Mouse (Mus musculus): ENCODE results near the gene Gm28044. TPM values are rescaled to one million over a fixed set of nuclear protein-coding genes. Genes with fewer than 3 reads are reported as not detected.
"Not testable (repeated sequence)": the region's sequence is repeated elsewhere in the genome, so short reads cannot be mapped to it uniquely, and the experiment has no call there.

Gm28044 gene
- total RNA-seq (2014; fragmentation: Nextera tagmentation), result 6.6 and 13.8 TPM in 2 replicates
- 3.5 TPM in 1 of 2 replicates, not detected in the other for total RNA-seq (2017)

DNA sequence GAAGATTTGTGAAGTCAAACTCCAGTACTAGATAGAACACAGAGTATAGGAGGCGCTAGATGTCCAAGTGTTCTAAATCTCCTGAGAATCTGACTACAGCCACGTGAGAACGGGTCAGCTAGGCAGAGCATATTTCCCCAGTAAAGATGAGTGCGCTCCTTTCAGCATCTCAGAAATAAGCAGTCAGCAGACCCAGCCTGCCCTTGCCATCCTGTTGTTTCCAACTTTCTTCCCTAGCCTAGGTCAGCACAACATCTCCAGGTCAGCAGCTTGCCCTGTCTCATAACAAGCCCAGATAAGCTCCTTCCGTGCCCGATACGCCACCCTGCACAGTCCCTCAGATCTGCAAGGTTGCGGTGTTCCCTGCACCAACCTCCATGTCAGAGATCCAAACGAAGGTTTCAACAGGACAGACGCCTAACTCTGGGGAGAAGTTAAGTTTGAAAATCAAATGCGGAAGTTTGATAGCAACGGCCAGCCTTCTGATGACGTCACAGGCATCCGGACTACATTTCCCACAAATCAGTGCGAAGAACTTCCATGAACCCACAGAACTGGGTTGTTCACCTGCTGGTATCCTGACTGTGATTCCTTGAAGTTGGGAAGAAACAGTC, at the start of gene Gm28044, which contains the start of gene Zfp953:
TSS of gene Gm28044 (minus strand) at position 406 of the 614 bp plus-strand sequence.
TSS of gene Zfp953 (minus strand) at position 475 of the 614 bp plus-strand sequence.
- ATAC-seq (replicated peaks; ENCODE audit: low FRiP score, low TSS enrichment, poor library complexity, severe bottlenecking), result peak; percentile 91

DNA sequence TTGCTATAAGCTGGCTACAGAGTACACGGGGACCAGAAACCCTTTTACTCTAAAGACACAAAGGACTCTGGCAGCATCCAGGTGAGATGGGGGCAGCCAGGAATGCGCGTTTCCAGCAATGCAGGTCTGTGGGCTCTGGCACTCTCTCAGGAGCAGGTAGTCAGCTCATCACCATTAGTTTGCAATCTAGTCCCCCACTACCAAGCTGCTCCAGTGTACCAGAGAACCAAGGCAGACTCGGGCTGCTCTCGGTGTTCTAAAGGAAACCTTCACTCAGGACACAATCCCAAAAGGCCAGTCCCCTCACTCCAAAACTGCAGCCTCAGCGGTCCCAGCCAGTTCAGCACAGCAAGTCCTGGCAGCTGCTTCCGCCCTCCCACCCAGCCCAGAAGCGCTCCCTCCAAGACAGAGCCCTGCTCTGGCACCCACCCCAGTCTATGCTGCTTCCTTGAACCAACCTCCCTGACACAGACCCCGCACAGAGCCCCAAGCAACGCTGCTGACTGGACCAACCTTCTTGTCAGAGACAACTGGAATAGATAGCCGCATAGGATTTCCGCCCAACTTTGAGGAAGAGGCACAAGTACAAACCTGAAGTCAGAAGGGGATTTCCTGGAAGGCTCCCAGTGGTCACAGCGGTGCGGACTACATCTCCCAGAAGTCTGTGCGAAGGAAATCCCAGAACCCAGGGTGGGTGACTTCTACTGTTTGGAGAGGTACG, 39.0 kb upstream of the Gm28044 start, which contains the start of gene Zfp429:
TSS of gene Zfp429 (minus strand) at position 637 of the 721 bp plus-strand sequence.
- peak; percentile 98 for ATAC-seq (replicated peaks; ENCODE audit: low FRiP score, low TSS enrichment, poor library complexity, severe bottlenecking)

DNA sequence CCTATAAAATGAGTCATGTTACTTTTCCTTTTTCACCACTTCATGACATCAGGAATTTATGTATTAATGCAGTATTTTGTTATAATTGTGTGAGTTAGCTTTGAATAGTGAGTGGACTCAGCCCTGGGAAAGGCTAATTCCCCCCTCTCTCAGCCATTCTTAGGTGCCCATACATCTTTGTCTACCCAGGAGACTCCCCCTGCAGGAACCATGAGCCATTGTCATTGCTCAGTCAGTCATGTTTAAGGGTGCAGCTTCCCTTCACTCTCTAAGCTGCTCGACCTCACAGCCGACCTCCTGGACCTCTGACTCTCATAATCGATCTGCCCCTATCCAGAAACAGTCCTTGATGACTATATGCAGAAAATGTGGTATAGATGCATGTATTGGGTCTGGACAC, 15.9 kb upstream of the Gm28044 start:
- ATAC-seq (replicated peaks; ENCODE audit: low FRiP score, low TSS enrichment, poor library complexity, severe bottlenecking), result peak; percentile 78

DNA sequence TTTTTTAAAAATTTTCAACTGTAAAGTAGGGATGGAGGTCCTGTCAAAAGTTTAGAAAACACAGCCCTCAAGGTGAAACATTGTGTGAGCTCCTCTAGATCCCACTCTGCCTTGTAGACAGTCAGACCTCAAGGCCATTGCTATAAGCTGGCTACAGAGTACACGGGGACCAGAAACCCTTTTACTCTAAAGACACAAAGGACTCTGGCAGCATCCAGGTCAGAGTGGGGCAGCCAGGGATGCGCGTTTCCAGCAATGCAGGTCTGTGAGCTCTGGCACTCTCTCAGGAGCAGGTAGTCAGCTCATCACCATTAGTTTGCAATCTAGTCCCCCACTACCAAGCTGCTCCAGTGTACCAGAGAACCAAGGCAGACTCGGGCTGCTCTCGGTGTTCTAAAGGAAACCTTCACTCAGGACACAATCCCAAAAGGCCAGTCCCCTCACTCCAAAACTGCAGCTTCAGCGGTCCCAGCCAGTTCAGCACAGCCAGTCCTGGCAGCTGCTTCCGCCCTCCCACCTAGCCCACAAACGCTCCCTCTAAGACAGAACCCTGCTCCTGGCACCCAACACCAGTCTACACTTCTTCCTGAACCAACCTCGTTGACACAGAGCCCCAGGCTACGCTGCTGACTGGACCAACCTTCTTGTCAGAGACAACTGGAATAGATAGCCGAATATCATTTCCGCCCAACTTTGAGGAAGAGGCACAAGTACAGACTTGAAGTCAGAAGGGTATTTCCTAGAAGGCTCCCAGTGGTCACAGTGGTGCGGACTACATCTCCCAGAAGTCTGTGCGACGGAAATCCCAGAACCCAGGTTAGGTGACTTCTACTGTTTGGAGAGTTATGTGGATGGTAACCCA, 14.9 kb upstream of the Gm28044 start, which contains the start of the genes Gm28041 and Zfp456:
TSS of gene Gm28041 (minus strand) at position 684 of the 862 bp plus-strand sequence.
TSS of gene Zfp456 (minus strand) at position 761 of the 862 bp plus-strand sequence.
- ATAC-seq (replicated peaks; ENCODE audit: low FRiP score, low TSS enrichment, poor library complexity, severe bottlenecking), result peak; percentile 97

DNA sequence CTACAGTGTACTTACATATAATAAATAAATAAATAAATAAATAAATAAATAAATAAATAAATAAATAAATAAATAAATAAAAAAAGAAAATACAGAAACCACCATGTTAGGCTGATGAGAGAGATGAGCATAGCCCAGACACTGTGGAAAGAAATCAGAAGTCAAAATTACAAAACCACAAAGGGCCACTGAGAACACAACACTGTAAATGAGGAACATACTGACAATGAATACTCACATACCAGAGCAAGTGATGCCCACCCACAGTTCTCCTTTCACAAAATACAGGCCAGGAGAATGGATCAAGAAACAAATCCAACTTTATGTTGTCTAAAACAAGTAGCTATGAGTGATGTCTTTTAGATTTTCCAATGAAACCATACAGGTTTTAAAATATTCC, 8.5 kb downstream of the Gm28044 start:
- ATAC-seq (replicated peaks; ENCODE audit: low FRiP score, low TSS enrichment, poor library complexity, severe bottlenecking), result no peak

DNA sequence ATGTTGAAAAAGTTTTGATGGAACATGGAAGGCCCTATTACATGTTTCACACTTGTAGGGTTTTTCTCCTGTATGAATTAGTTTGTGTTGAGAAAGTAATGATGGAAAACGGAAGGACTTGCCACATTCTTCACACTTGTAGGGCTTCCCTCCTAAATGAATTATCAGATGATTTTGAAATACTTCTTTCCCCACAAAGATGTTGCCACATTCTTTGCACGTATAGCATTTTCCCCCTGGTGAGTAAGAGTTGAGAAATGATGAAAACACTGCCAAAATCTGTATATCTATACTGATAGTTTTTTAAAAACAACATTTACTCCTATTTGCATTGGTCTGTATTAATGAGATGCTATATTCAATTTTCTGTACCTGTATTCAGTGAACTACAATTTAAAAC, 16.9 kb downstream of the Gm28044 start:
- ATAC-seq (replicated peaks; ENCODE audit: low FRiP score, low TSS enrichment, poor library complexity, severe bottlenecking), result no peak

DNA sequence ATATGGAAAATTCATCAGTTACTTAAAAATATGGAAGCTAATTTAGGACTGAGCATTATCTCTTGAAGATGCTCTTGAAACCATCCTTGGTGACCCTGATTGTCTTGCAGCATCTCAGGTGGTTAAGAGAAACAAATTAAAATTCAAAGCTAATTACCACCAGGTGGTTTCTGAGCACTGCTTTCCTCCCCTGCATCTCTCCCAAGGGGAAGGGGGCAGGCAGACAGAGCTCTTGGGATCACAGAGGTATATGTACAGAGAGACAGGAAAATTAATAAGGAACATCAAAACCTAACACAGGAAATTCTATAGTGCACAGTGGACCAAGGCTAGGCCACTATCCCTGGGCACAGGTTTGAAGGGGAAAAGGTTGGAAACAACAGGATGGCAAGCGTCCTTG, 27.5 kb downstream of the Gm28044 start:
- ATAC-seq (replicated peaks; ENCODE audit: low FRiP score, low TSS enrichment, poor library complexity, severe bottlenecking), result no peak

DNA sequence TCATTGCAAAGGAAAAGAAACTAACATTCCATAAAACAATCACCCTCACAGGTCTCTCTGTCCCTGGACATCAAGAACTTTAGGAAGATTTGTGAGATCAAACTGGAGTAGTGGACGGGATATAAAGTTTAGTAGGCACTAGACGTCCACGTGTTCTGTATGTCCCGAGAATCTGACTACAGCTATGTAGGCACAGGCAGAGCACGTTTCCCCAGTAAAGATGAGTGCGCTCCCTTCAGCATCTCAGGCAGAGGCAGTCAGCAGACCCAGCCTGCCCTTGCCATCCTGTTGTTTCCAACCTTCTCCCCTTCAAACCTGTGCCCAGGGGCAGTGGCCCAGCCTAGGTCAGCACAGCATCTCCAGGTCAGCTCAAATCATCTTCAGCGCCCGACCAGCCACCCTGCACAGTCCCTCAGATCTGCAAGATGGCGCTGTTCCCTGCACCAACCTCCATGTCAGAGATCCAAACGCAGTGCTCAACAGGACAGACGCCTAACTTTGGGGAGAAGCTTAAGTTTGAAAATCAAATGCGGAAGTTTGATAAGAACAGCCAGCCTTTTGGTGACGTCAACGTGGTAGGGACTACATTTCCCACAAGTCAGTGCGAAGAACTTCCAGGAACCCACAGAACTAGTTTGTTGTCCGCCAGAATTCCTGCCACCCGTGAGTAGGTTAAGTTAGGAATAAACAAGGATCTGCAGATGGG, 28.2 kb downstream of the Gm28044 start, which contains the start of gene Zfp595:
TSS of gene Zfp595 (minus strand) at position 552 of the 706 bp plus-strand sequence.
- ATAC-seq (replicated peaks; ENCODE audit: low FRiP score, low TSS enrichment, poor library complexity, severe bottlenecking), result peak; percentile 99

DNA sequence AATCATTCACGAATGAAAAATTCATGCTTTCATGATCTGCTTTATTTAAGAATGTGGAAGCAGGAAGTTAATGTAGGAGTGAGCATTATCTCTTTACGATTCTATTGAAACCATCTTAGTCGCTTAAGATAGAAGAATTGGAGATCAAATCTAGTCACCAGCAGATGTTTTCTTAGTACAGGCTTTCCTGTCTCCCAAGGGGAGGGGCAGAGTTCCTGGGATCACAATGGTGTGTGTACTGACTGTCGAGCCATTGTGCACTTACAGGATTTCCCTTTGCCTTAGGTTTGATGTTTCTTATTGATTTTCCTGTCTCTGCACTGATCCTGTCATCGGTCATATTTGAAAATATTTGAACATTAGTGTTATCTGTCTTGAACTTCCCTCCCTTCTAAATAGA, 53.6 kb downstream of the Gm28044 start:
- 0 out of 2 replicates have a peak, but pooled peaks have one; percentile 7 for ATAC-seq (replicated peaks; ENCODE audit: low FRiP score, low TSS enrichment, poor library complexity, severe bottlenecking)

DNA sequence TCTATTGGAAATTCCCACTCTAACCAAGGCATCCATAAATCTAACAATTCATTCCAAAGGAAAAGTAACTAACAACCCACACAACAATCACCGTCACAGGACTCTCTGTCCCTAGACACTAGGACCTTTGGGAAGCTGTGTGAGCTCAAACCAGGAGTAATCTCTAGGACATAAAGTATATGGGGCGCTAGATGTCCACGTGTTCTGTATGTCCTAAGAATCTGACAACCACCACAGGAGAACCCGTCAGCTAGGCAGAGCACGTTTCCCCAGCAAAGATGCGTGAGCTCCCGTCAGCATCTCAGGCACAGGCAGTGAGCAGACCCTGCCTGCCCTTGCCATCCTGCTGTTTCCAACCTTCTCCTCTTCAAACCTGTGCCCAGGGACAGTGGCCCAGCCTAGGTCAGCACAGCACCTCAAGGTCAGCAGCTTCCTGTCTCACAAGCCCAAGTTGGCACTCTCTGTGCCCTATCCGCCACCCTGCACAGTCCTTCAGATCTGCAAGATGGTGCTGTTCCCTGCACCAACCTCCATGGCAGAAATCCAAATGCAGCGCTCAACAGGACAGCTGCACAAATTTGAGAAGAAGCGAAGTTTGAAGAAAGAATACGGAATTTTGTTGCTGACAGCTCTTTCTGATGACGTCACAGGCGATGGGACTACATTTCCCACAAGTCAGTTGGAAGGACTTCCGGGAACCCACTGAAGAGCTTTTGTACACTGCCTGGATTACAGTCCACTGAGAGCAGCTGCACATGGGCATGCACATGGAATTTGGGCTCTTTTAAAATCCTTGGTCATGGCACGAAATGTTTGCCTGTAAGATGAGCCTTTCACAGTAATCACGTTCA, 54.3 kb downstream of the Gm28044 start, which contains the start of gene Zfp457:
TSS of gene Zfp457 (minus strand) at position 664 of the 851 bp plus-strand sequence.
- ATAC-seq (replicated peaks; ENCODE audit: low FRiP score, low TSS enrichment, poor library complexity, severe bottlenecking), result peak; percentile 98

DNA sequence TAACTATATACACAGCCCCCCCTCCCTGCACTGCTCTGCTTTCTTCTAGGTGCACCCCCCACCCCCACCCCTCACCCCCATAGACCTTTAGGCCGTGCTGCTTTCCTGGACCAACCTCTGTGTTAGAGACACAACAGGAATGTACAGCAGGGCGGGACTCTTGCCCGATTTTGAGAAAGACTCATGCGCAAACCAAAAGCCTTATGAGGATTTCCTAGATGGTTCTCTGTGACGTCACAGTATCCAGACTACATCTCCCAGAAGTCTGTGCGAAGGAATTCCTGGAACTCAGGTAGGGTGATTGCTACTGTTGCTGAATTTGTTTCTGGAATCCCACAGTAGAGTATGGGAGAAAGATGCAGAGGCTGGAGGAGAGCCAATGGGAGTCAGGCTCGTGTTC, 82.0 kb downstream of the Gm28044 start, which contains the start of gene Zfp458:
TSS of gene Zfp458 (minus strand) at position 153 of the 400 bp plus-strand sequence.
- no peak for ATAC-seq (replicated peaks; ENCODE audit: low FRiP score, low TSS enrichment, poor library complexity, severe bottlenecking)

DNA sequence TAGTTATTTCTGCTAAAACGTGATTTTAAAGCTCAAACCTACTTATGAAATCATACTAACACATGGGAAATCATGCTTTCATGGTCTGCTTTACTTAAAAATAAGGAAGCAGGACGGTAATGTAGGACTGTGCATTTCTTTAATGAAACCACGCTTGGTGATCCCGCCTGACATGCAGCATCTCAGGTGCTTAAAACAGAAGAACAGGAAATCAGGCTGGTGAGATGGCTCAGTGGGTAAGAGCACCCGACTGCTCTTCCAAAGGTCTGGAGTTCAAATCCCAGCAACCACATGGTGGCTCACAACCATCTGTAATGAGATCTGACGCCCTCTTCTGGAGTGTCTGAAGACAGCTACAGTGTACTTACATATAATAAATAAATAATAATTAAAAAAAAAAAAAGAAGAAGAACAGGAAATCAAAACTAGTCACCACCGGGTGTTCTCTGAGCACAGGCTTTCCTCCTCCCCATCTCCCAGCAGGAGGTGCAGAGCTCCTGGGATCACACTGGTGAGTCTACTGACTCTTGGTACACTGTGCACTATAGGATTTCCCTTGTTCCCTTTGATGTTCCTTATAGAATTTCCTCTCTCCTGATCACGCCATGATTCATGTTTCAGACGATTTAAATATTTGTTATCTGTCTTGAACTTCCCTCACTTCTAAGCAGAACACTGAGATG, 90.8 kb downstream of the Gm28044 start:
- ATAC-seq (replicated peaks; ENCODE audit: low FRiP score, low TSS enrichment, poor library complexity, severe bottlenecking), result not testable (repeated sequence)

DNA sequence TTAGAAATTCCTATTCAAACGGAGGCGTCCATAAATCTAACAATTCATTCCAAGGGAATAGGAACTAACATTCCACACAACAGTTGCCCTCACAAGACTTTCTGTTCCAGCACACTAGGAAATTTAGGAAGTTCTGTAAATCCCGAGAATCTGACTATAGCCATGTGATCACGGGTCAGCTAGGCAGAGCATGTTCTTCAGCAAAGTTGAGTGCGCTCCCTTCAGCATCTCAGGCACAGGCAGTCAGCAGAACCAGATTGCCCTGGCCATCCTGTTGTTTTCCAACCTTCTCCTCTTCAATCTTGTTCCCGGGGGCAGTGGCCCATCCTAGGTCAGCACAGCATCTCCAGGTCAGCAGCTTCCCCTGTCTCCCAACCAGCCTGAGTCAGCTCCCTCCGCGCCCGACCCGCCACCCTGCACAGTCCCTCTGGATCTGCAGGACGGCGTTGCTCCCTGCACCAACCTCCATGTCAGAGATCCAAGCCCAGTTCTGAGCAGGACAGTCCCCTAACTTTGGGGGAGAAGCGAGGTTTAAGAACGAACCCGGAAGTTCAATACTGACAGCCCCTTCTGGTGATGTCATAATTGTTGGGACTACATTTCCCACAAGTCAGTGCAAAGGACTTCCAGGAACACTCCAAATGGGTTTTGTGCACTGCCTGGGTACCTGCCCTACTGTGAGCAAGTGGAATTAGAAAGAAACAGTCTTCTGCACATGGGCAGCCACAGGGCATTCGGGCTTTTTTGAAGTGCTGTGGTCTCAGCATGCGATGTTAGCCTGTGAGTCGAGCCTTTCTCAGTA, 91.6 kb downstream of the Gm28044 start:
- peak; percentile 99 for ATAC-seq (replicated peaks; ENCODE audit: low FRiP score, low TSS enrichment, poor library complexity, severe bottlenecking)

All from megakaryocyte-erythroid progenitor cell, adult 5-6 weeks (primary cell).